Mouse (Mus musculus): ENCODE measurements around the gene Il1f5. TPM values are rescaled to one million over a fixed set of nuclear protein-coding genes. Genes with fewer than 3 reads are reported as not detected.

Gene Il1f5
- polyA plus RNA-seq, 1 experiment from 2014 or later = not detected

DNA sequence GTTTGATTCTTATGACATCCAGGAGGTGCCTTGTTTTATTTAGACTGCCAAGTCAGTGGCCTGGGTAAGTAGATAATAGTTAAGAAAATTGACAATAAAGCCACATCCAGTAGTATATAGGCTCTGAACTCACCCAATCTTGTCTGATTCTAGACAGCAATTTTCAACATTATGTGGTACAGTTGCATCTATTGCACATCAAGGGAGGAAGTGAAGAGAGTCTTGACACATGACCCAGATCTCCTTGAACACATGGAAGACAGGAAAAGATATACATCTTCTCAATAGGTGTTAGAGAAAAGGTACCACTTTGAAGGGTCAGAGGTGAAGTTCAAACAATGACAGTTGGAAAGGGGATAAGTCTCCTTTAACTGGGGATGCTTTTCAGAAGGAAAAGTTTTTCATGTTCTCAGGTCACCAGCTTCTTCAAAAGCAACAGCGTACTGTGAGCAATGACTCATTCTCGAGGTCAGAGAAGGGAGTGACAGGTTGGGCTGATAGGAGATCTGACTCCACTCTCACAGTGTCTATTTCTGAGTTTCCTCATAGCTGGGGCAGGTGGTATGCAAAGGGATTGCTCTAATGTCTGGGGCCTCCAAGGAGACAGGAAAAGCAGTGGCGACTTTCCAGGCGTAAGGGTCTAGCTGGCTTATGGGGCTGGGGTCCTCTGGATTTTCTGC lies 41.3 kb downstream of the Il1f5 start:
- Histone ChIP-seq H3K27ac (no peak overlapping the region), H3K4me3 (replicated peaks; ENCODE audit: low read length) (no peak overlapping the region), H3K9me3 (ENCODE audit: control insufficient read depth, low read length) (no peaks in the 10 kb centered on the region), H3K9ac (no peak overlapping the region), H3K27me3 (ENCODE audit: control insufficient read depth, insufficient read depth, low read length) (no peaks in the 10 kb centered on the region), H3K4me1 (replicated peaks; ENCODE audit: control insufficient read depth, insufficient read depth, low read length) (no peaks in the 10 kb centered on the region), H3K4me2 (replicated peaks) (no peak overlapping the region), H3K36me3 (replicated peaks; ENCODE audit: control insufficient read depth, insufficient read depth) (no peaks in the 10 kb centered on the region)
- WGBS = 89% methylated on average over 4 of the region's 4 CpGs
- no peak for ATAC-seq (ENCODE audit: low FRiP score)
- DNase-seq (ENCODE audit: low spot score) = no peak

Other genes starting within 250 kb of the Il1f5 start
- 12.4 and 13.9 TPM in 2 replicates for gene Hnmt, start 227.6 kb upstream of the Il1f5 start, polyA plus RNA-seq (2014; fragmentation: Nextera tagmentation; extraction: Ambion mirVana)
- not detected in 2 replicates for gene Tbpl2, start 180.4 kb upstream of the Il1f5 start, polyA plus RNA-seq (2014; fragmentation: Nextera tagmentation; extraction: Ambion mirVana)
- not detected in 2 replicates for gene Il1f8, start 123.8 kb upstream of the Il1f5 start, polyA plus RNA-seq (2014; fragmentation: Nextera tagmentation; extraction: Ambion mirVana)
- not detected in 2 replicates for gene Il1f9, start 90.5 kb upstream of the Il1f5 start, polyA plus RNA-seq (2014; fragmentation: Nextera tagmentation; extraction: Ambion mirVana)
- gene Il1f6, start 61.5 kb upstream of the Il1f5 start, polyA plus RNA-seq (2014; fragmentation: Nextera tagmentation; extraction: Ambion mirVana) = not detected in 2 replicates
- gene Il1f10, start 14.2 kb downstream of the Il1f5 start, polyA plus RNA-seq (2014; fragmentation: Nextera tagmentation; extraction: Ambion mirVana) = not detected in 2 replicates
- gene Il1rn, start 59.9 kb downstream of the Il1f5 start, polyA plus RNA-seq (2014; fragmentation: Nextera tagmentation; extraction: Ambion mirVana) = not detected in 2 replicates
- 0.44 and 1.4 TPM in 2 replicates for gene Psd4, start 90.6 kb downstream of the Il1f5 start, polyA plus RNA-seq (2014; fragmentation: Nextera tagmentation; extraction: Ambion mirVana)
- 24.5 and 33.0 TPM in 2 replicates for gene Pax8, start 198.6 kb downstream of the Il1f5 start, polyA plus RNA-seq (2014; fragmentation: Nextera tagmentation; extraction: Ambion mirVana)